Mouse (Mus musculus) myocyte (in vitro differentiated cells): ENCODE results near the gene 2310034G01Rik.

Experiments
- POLR2A ChIP-seq: IDR thresholded peaks from one replicate; pipeline ENCODE4 v1.6.1; 2011; ENCODE audit warnings: low read depth, mild to moderate bottlenecking, control low read depth, moderate library complexity; ENCODE audit not compliant: insufficient read length
- POLR2AphosphoS2 ChIP-seq: IDR thresholded peaks from one replicate; pipeline ENCODE4 v1.6.1; 2011; ENCODE audit warnings: low read depth, control low read depth; ENCODE audit not compliant: insufficient read length
- TCF12 ChIP-seq: IDR thresholded peaks from one replicate; pipeline ENCODE4 v1.6.1; 2011; ENCODE audit warnings: mild to moderate bottlenecking, control low read depth; ENCODE audit not compliant: poor library complexity, insufficient read depth, severe bottlenecking
- USF1 ChIP-seq: IDR thresholded peaks from one replicate; pipeline ENCODE4 v1.6.1; 2011; ENCODE audit warnings: low read depth, mild to moderate bottlenecking, control low read depth, moderate library complexity

- TF ChIP-seq POLR2A (no peak), USF1 (no peak), TCF12 (no peak), POLR2AphosphoS2 (no peak)
These were observed 49.8 kb upstream of the 2310034G01Rik start for GRCm38 (mm10) chr19:46399886-46400285.
